Mouse (Mus musculus) left cerebral cortex, adult 2 months (tissue): Measurements from ENCODE around the gene L1td1. TPM values are rescaled to one million over a fixed set of nuclear protein-coding genes. Genes with fewer than 3 reads are reported as not detected.

Source experiments
- DNase-seq, 2 experiments: peaks; one replicate each; pipeline ENCODE4 v3.0.0; 2021 to 2022; ENCODE audit warnings: low spot score in 2 of 2, mixed read lengths in 1 of 2; ENCODE audit errors: extremely low spot score in 1 of 2
- H3K27ac ChIP-seq: fragments of 200-600 bp; 2 replicates; pipeline ENCODE4 v1.8.1; 2022
- H3K4me3 ChIP-seq: fragments of 200-600 bp; 2 replicates; pipeline ENCODE4 v1.8.1; 2022
- CTCF ChIP-seq: fragments of 200-600 bp; IDR thresholded peaks from 2 replicates; pipeline ENCODE4 v1.8.1; 2022; ENCODE audit warnings: antibody characterized with exemption, mild to moderate bottlenecking, moderate library complexity
- intact Hi-C: fragments of 180-260 bp; cut with DNase I; formaldehyde crosslinking; loops from one replicate; pipeline ENCODE4 v1.15.1; 2025
- total RNA-seq, 2 experiments: library from RNA; stranded (reverse); gene quantifications; 2 replicates each; pipeline ENCODE4 v1.2.3; 2021

Gene L1td1
- total RNA-seq, 2 experiments from 2014 or later, result not detected

DNA sequence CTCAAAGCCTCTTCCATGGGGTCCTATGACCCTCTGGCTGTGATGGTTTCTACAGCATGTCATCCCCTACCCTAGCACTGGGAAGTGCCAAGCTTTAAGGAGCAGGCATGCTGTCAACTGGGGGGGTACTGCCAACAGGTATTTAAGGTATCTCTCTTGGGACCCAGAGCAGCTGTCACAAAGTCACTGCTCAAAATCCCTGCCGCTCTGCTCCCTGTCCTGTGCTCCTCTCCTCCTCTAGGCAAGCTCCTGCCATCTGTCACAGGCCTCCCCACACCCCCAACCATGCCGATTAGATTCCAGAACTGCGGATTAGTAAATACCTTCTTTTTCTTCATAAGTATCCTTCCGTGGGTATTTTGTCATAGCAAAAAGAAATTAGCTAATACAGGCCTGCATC, 27.9 kb downstream of the L1td1 start:
- intact Hi-C loops, result no loop called here
- H3K4me3 ChIP-seq, result no peak overlapping the region
- no peak for DNase-seq
- H3K27ac ChIP-seq, result no peak overlapping the region
- TF ChIP-seq CTCF, result no peak

DNA sequence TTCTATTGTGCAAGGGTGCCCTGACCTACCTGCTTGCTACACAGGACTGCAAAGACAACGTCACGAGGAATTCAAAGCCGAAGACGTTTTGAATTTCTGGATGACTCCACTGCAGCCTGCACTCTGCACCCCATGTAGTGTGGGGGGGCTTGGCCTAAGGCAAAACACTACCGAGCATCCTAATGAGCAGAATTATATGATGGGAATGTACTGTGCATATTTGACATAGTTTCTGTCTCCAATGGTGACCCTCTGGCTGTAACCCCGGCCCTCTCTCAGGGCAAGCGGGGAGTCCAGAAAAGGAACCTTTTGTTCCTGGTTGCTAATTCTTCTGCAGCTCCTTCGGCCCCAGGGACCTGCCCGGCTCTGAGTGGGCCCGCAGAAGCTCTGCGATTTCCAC, 29.6 kb downstream of the L1td1 start:
- no peak for DNase-seq
- no peak for TF ChIP-seq CTCF
- no peak overlapping the region for H3K4me3 ChIP-seq
- intact Hi-C loops, result no loop called here
- no peak overlapping the region for H3K27ac ChIP-seq

DNA sequence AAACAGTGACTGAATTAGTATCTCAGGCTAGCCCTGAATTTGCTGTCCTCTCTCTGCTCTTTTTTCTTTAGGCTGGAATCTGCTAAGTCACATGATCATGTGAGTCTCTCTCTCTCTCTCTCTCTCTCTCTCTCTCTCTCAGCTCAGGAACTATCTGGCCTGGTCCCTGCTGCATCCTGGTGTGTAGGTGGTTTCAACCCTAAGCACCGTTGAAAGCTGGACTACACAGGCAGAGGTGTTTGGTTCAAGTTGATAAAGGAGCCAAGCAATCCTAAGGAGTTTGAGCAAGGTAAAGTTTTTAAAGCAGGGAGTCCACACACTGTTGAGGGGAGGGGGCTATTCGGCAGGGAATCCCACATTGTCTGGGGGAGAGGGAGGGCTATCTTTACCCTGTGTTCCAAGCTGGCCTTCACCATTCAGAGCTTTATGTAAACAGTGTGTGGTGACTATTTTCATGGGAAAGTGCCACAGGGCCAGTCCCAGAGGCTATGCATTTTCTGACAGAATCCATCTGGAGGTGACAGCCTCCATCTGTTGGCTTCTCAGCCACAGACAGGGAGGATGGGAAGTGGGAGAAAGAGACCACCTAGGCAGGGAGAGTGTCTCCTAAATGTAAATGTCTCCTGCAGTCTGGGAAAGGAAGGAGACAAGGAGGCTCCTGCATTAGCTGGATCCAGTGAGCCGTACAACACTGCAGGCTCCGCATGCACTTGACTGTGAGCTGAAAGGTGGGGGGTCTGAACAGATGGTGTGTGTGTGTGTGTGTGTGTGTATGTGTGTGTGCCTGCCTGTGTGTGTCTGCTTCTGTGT, 31.7 kb downstream of the L1td1 start:
- H3K27ac ChIP-seq, result no peak overlapping the region
- no peak for DNase-seq
- no peak overlapping the region for H3K4me3 ChIP-seq
- TF ChIP-seq CTCF, result no peak
- intact Hi-C loops, result no loop called here

DNA sequence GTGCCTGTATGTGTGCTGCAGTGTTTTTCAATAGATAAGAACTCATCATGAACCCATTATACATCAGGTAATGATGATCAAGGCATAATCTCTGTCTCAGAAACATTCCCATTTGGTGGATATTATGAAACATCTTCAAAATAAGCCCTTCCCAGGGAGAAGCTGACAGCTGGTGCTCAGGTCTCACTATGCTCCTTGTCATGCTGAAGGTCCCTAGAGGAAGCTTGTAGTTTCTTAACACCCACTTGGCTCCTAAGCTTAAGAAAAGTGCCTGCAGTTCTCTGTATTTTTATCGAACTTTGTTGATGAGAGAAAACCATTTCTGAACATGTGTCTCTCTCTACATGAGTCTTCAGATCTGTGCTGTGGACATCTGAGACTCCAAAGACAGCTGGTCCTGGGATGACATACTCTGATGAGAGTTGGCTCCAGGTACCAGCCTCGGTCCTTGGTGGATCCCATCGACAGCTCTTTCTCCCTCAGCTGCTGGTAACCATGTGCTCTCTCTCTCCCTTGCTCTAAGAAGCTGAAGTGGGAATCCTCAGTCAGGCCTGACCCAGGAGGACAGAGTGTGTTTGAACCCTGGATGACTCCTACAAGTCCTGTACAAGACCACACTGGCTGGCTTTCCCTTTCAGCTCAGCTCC, 32.5 kb downstream of the L1td1 start:
- no peak for TF ChIP-seq CTCF
- DNase-seq, result no peak
- intact Hi-C loops, result no loop called here
- no peak overlapping the region for H3K27ac ChIP-seq
- no peak overlapping the region for H3K4me3 ChIP-seq

DNA sequence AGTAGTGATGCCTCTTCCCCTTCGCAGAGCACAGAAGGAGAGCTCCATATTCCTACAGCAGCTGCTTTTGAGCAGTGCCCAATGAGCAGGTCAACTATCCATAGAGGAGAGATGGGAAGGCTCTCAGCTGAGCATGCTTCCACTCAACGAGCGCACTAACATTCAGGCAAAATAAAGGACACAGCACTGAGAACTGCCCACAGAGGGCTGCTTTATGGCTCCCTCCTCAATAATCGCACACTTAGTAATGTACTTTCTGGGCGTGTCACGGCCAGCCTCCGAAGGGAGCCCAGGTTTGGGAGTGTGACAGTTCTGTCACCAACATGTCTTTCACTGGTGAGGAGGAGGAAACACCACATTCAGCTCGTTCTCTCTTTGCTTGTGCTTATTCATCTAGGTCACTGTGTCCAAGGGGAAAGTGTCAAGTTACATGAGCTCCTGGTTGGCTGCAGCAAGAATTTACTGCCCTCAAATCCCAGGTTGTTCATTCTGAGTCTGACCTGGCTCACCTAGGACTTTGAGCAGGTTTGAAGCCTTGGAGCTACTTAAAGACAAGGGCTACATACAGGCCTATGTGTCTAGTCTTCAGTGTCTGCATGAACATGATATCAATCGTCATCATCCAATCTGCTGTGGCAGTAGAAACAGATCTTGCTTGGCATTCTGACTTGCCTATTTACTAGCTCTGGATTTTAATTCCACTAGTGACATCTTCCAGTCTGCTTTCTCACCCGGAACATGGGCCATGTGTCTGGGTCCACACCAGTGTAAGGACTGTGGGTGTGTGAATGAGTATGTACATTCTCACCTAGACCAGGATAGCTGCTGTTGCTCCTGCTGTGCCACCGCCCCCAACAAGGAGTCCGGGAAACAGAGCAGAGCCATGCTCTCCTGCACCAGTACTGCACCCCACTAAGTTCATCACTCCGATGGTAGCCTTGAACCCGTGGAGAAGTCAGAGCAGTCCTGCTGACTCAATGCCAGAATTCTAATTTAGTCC, 40.9 kb downstream of the L1td1 start:
- Histone ChIP-seq H3K4me3 (no peak overlapping the region), H3K27ac (no peak overlapping the region)
- intact Hi-C loops, result no loop called here
- no peak for TF ChIP-seq CTCF
- DNase-seq, result no peak

DNA sequence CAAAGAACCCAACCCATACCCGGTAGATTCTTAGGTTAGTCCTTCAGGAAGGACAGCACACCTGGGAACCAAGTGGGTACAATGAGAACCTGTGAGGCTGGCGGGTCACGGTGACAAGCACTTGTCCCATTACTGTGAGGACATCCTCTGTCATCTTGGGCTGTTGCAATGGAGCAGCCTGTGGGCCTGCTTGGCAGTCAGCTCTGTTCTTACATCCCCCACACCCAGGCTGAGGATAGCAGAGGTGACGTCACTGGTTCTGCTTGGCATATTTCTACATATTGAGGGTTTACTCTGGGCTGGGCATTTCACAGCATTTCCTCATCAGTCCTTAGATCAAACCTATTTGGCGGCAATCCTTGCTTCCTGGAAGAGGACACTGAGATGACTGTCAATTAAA, 47.3 kb downstream of the L1td1 start:
- no peak for DNase-seq
- intact Hi-C loops, result no loop called here
- TF ChIP-seq CTCF, result no peak
- Histone ChIP-seq H3K4me3 (no peak overlapping the region), H3K27ac (no peak overlapping the region)

DNA sequence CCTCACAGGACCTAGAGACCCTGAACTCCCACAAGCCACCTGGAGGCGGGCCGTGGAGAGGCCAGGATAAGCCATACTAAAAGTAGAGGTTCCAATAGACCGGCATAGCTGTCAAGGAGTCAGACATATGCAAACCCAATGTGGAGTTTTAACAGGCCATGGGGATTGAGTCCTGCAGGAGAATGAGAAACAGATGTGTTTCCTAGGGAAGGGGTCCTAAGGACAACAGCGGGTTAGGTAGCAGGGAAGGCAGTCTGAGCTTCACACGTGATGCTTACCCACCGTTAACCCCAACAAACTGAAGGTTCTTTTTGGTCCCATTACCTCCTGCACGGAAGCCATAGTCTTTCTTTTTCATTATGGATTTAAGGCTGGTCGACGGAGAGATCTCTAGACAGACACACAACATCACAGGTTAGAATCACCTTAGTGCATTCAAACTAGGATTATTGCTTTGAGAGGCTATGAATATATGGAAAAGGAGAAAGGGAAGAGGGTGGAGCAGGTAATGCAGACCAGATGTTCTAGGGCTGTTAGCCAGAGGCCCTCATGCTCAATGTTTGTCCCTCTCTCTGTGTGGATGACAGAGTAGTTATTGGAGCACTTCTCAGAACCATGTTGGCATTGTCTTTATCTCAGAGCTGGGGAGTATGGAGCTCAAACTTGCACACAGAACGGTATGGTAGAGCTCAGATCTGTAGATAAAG, 50.3 kb downstream of the L1td1 start:
- H3K27ac ChIP-seq, result no peak overlapping the region
- H3K4me3 ChIP-seq, result no peak overlapping the region
- intact Hi-C loops, result no loop called here
- DNase-seq, result no peak
- TF ChIP-seq CTCF, result no peak

DNA sequence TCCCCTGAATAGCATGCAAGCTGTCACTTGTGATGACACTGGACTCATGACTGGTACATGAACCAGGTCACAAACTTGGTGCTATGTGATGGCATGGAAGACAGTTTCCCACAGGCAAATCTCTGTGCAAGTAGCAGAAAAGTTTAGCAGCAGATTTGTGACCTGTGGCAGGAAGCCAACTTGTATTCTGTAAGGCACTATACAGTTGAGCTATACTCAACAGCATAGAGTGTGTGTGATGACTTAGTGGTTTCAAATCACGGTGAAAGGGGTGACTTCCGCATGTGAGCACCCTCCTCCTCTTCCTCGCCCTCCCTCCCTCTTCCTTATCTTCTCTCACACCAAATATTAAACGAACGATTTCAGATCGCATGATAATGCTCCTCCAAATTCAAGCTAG, 50.9 kb downstream of the L1td1 start:
- TF ChIP-seq CTCF, result no peak
- no peak overlapping the region for H3K27ac ChIP-seq
- DNase-seq, result no peak
- intact Hi-C loops, result no loop called here
- no peak overlapping the region for H3K4me3 ChIP-seq

DNA sequence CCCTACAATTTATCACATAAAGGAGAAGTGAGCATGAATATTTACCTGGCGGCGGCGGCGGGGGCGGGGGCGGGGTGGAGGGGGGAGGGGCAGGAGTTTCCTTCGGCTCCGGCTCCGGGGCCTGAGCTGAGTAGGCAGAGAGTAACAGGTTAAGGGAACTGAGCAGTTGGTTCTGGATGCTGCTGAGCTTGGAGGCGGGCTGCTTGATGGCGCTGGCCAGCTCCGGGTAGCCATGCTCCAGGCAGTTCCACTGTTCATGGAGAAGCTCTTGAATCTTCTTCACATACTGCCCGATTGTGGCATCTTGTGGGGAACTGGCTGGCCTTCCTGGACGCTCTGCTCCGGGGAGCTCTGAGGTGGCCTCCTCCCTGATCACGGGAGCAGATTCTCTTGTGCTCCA, 51.7 kb downstream of the L1td1 start:
- no peak overlapping the region for H3K4me3 ChIP-seq

DNA sequence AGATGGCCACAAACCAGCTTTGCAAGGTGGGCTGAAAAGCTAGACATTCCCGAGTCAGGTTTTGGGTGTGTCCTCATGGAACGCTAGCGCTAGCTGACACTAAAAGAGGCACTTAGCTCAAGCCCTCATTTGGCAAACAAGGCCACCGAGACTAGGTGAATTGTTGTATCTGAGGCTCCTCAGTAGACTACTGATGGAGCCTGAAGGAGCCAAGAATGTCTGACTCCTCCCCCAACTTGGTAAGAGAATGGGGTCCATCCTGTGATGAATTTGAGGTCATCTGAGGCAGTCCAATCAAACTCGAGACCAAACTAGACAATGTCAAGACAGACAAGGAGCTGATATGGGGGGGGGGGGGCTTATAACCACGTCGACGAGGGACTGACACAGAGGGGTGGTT, 59.3 kb downstream of the L1td1 start:
- intact Hi-C loops, result no loop called here
- TF ChIP-seq CTCF, result no peak
- Histone ChIP-seq H3K4me3 (no peak overlapping the region), H3K27ac (no peak overlapping the region)
- DNase-seq, result no peak

More for the DNA sequence above, 51.7 kb downstream of the L1td1 start:
- no peak for TF ChIP-seq CTCF
- DNase-seq, result no peak
- no peak overlapping the region for H3K27ac ChIP-seq
- intact Hi-C loops, result no loop called here

DNA sequence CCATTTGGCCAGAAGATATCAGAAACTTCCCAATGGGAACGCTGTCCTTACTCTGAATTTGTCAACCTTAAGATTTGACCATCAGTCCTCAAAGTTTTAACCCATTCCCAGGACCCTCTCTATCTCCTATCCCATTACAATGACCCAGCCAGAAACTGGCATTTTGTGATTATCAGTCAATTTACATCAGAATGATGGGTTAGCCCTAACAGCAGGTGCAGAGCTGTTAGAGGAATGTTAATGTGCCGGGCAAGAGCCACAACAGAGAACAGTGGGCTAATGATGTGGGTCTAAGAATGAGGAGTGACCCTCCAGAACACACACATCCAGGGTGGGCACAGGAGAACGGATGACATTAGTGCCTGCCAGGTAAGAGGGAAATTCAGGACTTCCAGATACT, 59.7 kb downstream of the L1td1 start:
- intact Hi-C loops, result no loop called here
- no peak overlapping the region for H3K4me3 ChIP-seq
- TF ChIP-seq CTCF, result no peak
- no peak overlapping the region for H3K27ac ChIP-seq
- no peak for DNase-seq

Other genes with a start within 250 kb of the L1td1 start
- gene Kank4, start 90.8 kb downstream of the L1td1 start, total RNA-seq, result 1 to 10 TPM; 2.5 to 3.0 TPM
- gene I0C0044D17Rik, start 97.1 kb downstream of the L1td1 start, total RNA-seq, result not detected
- gene Usp1, start 197.1 kb downstream of the L1td1 start, total RNA-seq, result 10 to 100 TPM; 21.3 to 21.5 TPM